Mouse (Mus musculus) embryonic facial prominence, embryonic 11.5 days (tissue): ENCODE measurements around the gene Pced1a. TPM values are rescaled to one million over a fixed set of nuclear protein-coding genes. Genes with fewer than 3 reads are reported as not detected.

Source experiments
- ATAC-seq: fragments of 200-750 bp; cut with Nextera tagmentation; replicated peaks from 2 replicates; pipeline ENCODE4 v1.8.0; 2017; ENCODE audit warnings: low read depth; ENCODE audit not compliant: insufficient number of reproducible peaks, low FRiP score, low TSS enrichment
- DNase-seq: peaks from one replicate; pipeline ENCODE4 v3.0.0-alpha.2; 2015; ENCODE audit warnings: low spot score
- H3K27ac ChIP-seq: fragments of 300-500 bp; sonication (generic); replicated peaks from 2 replicates; pipeline ENCODE4 v1.5.1; 2014; ENCODE audit warnings: mild to moderate bottlenecking, low read depth, low read length, control low read depth
- H3K27me3 ChIP-seq: fragments of 300-500 bp; sonication (generic); 2 replicates; pipeline ENCODE4 v1.6.1; 2014; ENCODE audit warnings: mild to moderate bottlenecking, low read length, moderate library complexity, mixed read lengths; ENCODE audit not compliant: control insufficient read depth, insufficient read depth
- H3K36me3 ChIP-seq: fragments of 300-500 bp; sonication (generic); replicated peaks from 2 replicates; pipeline ENCODE4 v1.6.1; 2014; ENCODE audit warnings: low read depth, mild to moderate bottlenecking, low read length, moderate library complexity, mixed read lengths; ENCODE audit not compliant: control insufficient read depth, insufficient read depth
- H3K4me1 ChIP-seq: fragments of 300-500 bp; sonication (generic); 2 replicates; pipeline ENCODE4 v1.6.1; 2014; ENCODE audit warnings: low read length, mixed read lengths; ENCODE audit not compliant: control insufficient read depth, insufficient read depth
- H3K4me2 ChIP-seq: fragments of 300-500 bp; sonication (generic); 2 replicates; pipeline ENCODE4 v1.6.1; 2014; ENCODE audit warnings: low read depth, mild to moderate bottlenecking, control low read depth, low read length, moderate library complexity
- H3K4me3 ChIP-seq: fragments of 300-500 bp; sonication (generic); 2 replicates; pipeline ENCODE4 v1.5.1; 2014; ENCODE audit warnings: low read depth, low read length, control low read depth
- H3K9ac ChIP-seq: fragments of 300-500 bp; sonication (generic); replicated peaks from 2 replicates; pipeline ENCODE4 v1.6.1; 2014; ENCODE audit warnings: mild to moderate bottlenecking, control low read depth, low read length
- H3K9me3 ChIP-seq: fragments of 300-500 bp; sonication (generic); replicated peaks from 2 replicates; pipeline ENCODE4 v1.6.1; 2016; ENCODE audit warnings: mild to moderate bottlenecking, low read length, inconsistent platforms, mixed read lengths; ENCODE audit not compliant: control insufficient read depth
- WGBS: fragments of 180-500 bp; shearing (Covaris S2); extraction: QIAGEN DNeasy Blood & Tissue Kit; methylation state at CpG from one replicate; pipeline ENCODE4 v1.1.7; 2014; 5-methylcytosine and 5-hydroxymethylcytosine counted together
- polyA plus RNA-seq: library from polyadenylated mRNA; unstranded; fragments of >200 nt; fragmentation: Nextera tagmentation; extraction: Ambion mirVana; gene quantifications from 2 replicates; pipeline ENCODE4 v1.2.1, GENCODE M21; 2014

Gene Pced1a
- polyA plus RNA-seq, 1 experiment from 2014 or later, result 10.0 TPM

- Histone ChIP-seq H3K27me3 (no peaks in the 10 kb centered on the region), H3K4me1 (no peaks in the 10 kb centered on the region), H3K36me3 (no peaks in the 10 kb centered on the region), H3K4me2 (no peak overlapping the region), H3K9me3 (no peaks in the 10 kb centered on the region), H3K9ac (no peak overlapping the region), H3K4me3 (no peak overlapping the region), H3K27ac (no peak overlapping the region)
- ATAC-seq (no peak), DNase-seq (no peak)
- WGBS, result 86% methylated on average over 6 of the region's 6 CpGs
These were observed 30.4 kb upstream of the Pced1a start for GRCm38 (mm10) chr2:130454748-130455370.

GRCm38 (mm10) chr2:130453421-130453820, 28.9 kb upstream of the Pced1a start:
- DNase-seq (no peak), ATAC-seq (no peak)
- Histone ChIP-seq H3K9me3 (no peaks in the 10 kb centered on the region), H3K4me2 (no peak overlapping the region), H3K27me3 (no peaks in the 10 kb centered on the region), H3K9ac (no peak overlapping the region), H3K27ac (no peak overlapping the region), H3K4me3 (no peak overlapping the region), H3K36me3 (no peaks in the 10 kb centered on the region), H3K4me1 (no peaks in the 10 kb centered on the region)
- WGBS, result 82% methylated on average over 6 of the region's 6 CpGs

- DNase-seq (no peak), ATAC-seq (no peak)
- Histone ChIP-seq H3K36me3 (no peaks in the 10 kb centered on the region), H3K27ac (no peak overlapping the region), H3K4me3 (no peak overlapping the region), H3K9me3 (no peaks in the 10 kb centered on the region), H3K4me1 (no peaks in the 10 kb centered on the region), H3K9ac (no peak overlapping the region), H3K4me2 (no peak overlapping the region), H3K27me3 (no peaks in the 10 kb centered on the region)
- WGBS, result 66% methylated on average over 2 of the region's 2 CpGs
These were observed 27.8 kb upstream of the Pced1a start for GRCm38 (mm10) chr2:130452266-130452665.

GRCm38 (mm10) chr2:130451727-130452090, 27.2 kb upstream of the Pced1a start:
- no peak overlapping the region for H3K27ac ChIP-seq
- ATAC-seq (no peak), DNase-seq (no peak)
- no peak overlapping the region for H3K9ac ChIP-seq
- H3K27me3 ChIP-seq, result no peaks in the 10 kb centered on the region
- H3K4me2 ChIP-seq, result no peak overlapping the region
- no peaks in the 10 kb centered on the region for H3K4me1 ChIP-seq
- H3K9me3 ChIP-seq, result no peaks in the 10 kb centered on the region
- H3K4me3 ChIP-seq, result no peak overlapping the region
- no peaks in the 10 kb centered on the region for H3K36me3 ChIP-seq
- 66% methylated on average over 3 of the region's 3 CpGs for WGBS

- H3K4me2 ChIP-seq, result peak overlapping the region; percentile 86
- H3K27me3 ChIP-seq, result no peaks in the 10 kb centered on the region
- no peak for ATAC-seq
- no peaks in the 10 kb centered on the region for H3K36me3 ChIP-seq
- no peaks in the 10 kb centered on the region for H3K4me1 ChIP-seq
- H3K9me3 ChIP-seq, result no peaks in the 10 kb centered on the region
- H3K27ac ChIP-seq, result no peak overlapping the region
- no peak for DNase-seq
- H3K9ac ChIP-seq, result peak overlapping the region; percentile 83
- H3K4me3 ChIP-seq, result peak overlapping the region; percentile 92
- 80% methylated on average over 14 of the region's 14 CpGs for WGBS
These were observed 26.7 kb upstream of the Pced1a start for GRCm38 (mm10) chr2:130451086-130451726.

- WGBS, result 2% methylated on average over 43 of the region's 47 CpGs
- no peaks in the 10 kb centered on the region for H3K4me1 ChIP-seq
- H3K27ac ChIP-seq, result peak overlapping the region; percentile 62; the same call in 1 of the 2 replicates
- DNase-seq (peak; percentile 59), ATAC-seq (peak; percentile 76)
- no peaks in the 10 kb centered on the region for H3K27me3 ChIP-seq
- H3K9ac ChIP-seq, result peak overlapping the region; percentile 83
- peak overlapping the region; percentile 86 for H3K4me2 ChIP-seq
- no peaks in the 10 kb centered on the region for H3K9me3 ChIP-seq
- H3K4me3 ChIP-seq, result peak overlapping the region; percentile 92
- H3K36me3 ChIP-seq, result no peaks in the 10 kb centered on the region
These were observed 25.9 kb upstream of the Pced1a start for GRCm38 (mm10) chr2:130450434-130450796.

- peak within 1 kb of the TSS; percentile 86 for H3K4me2 ChIP-seq
- H3K4me1 ChIP-seq, result no peaks in the 10 kb centered on the region
- WGBS, result under 1% methylated on average over 46 of the region's 50 CpGs
- H3K4me3 ChIP-seq, result peak within 1 kb of the TSS; percentile 92
- peak within 1 kb of the TSS; percentile 62; the same call in 1 of the 2 replicates for H3K27ac ChIP-seq
- no peaks in the 10 kb centered on the region for H3K9me3 ChIP-seq
- ATAC-seq, result peak; percentile 94
- no peaks in the 10 kb centered on the region for H3K27me3 ChIP-seq
- peak; percentile 93 for DNase-seq
- H3K9ac ChIP-seq, result peak within 1 kb of the TSS; percentile 83
- H3K36me3 ChIP-seq, result no peaks in the 10 kb centered on the region
These were observed 25.4 kb upstream of the Pced1a start, which contains the start of gene Ptpra for GRCm38 (mm10) chr2:130449794-130450433. Gene Ptpra (plus strand): TSS chr2:130450278.
